9 mouse cellular contexts compared by ENCODE assay signal in genomic region chr4:109759031-109759430, GRCm38 (mm10).
A peak's percentile ranks its signal among the peaks of the same experiment; 100 is the strongest.
DNase-seq lines count a peak whose midpoint lies in the region; ATAC-seq and TF ChIP-seq lines count a peak whose summit lies in the region.
"Had no signal": no experiment of that assay in that cellular context is flagged by ENCODE, and none has a peak within 500 bp of the region (broad histone marks: within the 10 kb centered on the region; RNA-seq: fewer than 3 reads in every experiment).

No protein-coding gene starts in this region.

- no peaks in the 10 kb centered on the region for H3K4me1 ChIP-seq in cortical plate, adult 2 months (ENCODE audit: control insufficient read depth, insufficient read depth, low read length)
- H3K4me1 ChIP-seq in lung, embryonic 14.5 days (ENCODE audit: insufficient read depth): no peaks in the 10 kb centered on the region

- TF ChIP-seq CTCF in cortical plate, adult 2 months (IDR thresholded peaks at IDR 0.05; ENCODE audit: extremely low read depth, insufficient read depth, low read length): peak; percentile 19; the same call in 1 of the 2 replicates
- peak; percentile 63 for TF ChIP-seq CTCF in lung, embryonic 14.5 days (IDR thresholded peaks at IDR 0.05; ENCODE audit: low read depth)

- TF ChIP-seq POLR2A in cortical plate, adult 2 months (IDR thresholded peaks at IDR 0.05; ENCODE audit: extremely low read depth, insufficient read depth, low read length): no peak

- ATAC-seq in lung, embryonic 14.5 days (ENCODE audit: insufficient read depth): no peak
- ATAC-seq in frontal cortex, adult (ENCODE audit: low TSS enrichment): no peak

- H3K9ac ChIP-seq in lung, embryonic 14.5 days: no peak overlapping the region

- H3K27ac ChIP-seq in cortical plate, adult 2 months (ENCODE audit: insufficient read depth, low read length): no peak overlapping the region
- H3K27ac ChIP-seq in lung, embryonic 14.5 days (ENCODE audit: low read depth): no peak overlapping the region
- H3K27ac ChIP-seq: macrophage had no signal

- peak; percentile 26 to 57 for DNase-seq in cerebellum, adult 18-20 months
- no peak for DNase-seq in cerebellum, adult 9-11 months
- DNase-seq in layer of hippocampus, adult 11-12 months (ENCODE audit: low spot score): peak; percentile 63
- no peak for DNase-seq in layer of hippocampus, postnatal 36 days
- peak; percentile 69 for DNase-seq in CD4-positive, CD25-positive, alpha-beta regulatory T cell, adult 2 months (ENCODE audit: low read depth, low spot score)
- DNase-seq in lung, embryonic 14.5 days: peak; percentile 81

- no peaks in the 10 kb centered on the region; the same call in 1 of the 2 replicates for H3K36me3 ChIP-seq in lung, embryonic 14.5 days (ENCODE audit: insufficient read depth)

- 28% methylated on average over 2 of the region's 2 CpGs for WGBS in lung, embryonic 14.5 days

- H3K9me3 ChIP-seq in lung, embryonic 14.5 days (ENCODE audit: low read depth, low read length): no peaks in the 10 kb centered on the region

- no peaks in the 10 kb centered on the region for H3K27me3 ChIP-seq in lung, embryonic 14.5 days (ENCODE audit: insufficient read depth, low read length)

- no peak overlapping the region for H3K4me2 ChIP-seq in lung, embryonic 14.5 days

- H3K4me3 ChIP-seq in cortical plate, adult 2 months (ENCODE audit: insufficient read depth, low read length): no peak overlapping the region
- no peak overlapping the region for H3K4me3 ChIP-seq in lung, embryonic 14.5 days (ENCODE audit: low read depth, low read length)

Comparison
In these comparisons a context has a peak if more than half of its experiments do, and no peak if none do; other contexts are left out.
1. DNase-seq: peak in cerebellum, adult 18-20 months (2 of 2), layer of hippocampus, adult 11-12 months (single experiment), CD4-positive, CD25-positive, alpha-beta regulatory T cell, adult 2 months (single experiment) and lung, embryonic 14.5 days (single experiment); none in cerebellum, adult 9-11 months (single experiment) and layer of hippocampus, postnatal 36 days (0 of 2).